Comparison of ENCODE assay signal across 8 mouse cellular contexts in the genomic region with DNA sequence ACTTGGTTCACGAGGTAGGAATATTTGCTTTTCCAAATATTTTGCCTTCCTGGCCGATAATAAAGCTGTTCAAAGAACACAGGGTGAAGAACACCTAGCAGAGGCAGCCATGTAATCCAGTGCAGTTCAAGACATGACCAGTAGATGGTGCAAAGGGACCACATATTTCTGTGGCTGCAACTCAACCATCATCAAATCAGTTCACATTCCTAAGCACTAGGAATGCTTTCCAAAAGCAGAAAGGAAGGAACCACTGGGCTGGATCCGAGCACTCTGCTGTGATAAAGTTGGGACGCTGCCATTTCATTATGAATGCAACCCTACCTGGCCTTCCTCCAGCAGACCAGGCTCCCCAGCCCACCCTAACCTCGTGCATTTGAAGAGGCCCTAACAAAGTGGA.
DNase-seq lines count a peak whose midpoint lies in the region; ATAC-seq and TF ChIP-seq lines count a peak whose summit lies in the region.

No protein-coding gene starts in this region.

- intact Hi-C loops in heart, adult 2 months (cut with DNase I), result loop anchor here (1.0 to 10.0 kb wide), 5 partner anchors 78 to 888 kb away; no protein-coding TSS in a partner anchor
- intact Hi-C loops in left cerebral cortex, adult 2 months (cut with DNase I), result loop anchor here (2.0 to 5.0 kb wide), 5 partner anchors 36 to 226 kb away; no protein-coding TSS in a partner anchor

- H3K79me2 ChIP-seq in heart, adult 2 months (replicated peaks; ENCODE audit: control insufficient read depth, insufficient read depth, low read length), result no peaks in the 10 kb centered on the region

- no peak for TF ChIP-seq POLR2A in heart, adult 2 months (IDR thresholded peaks at IDR 0.05; ENCODE audit: insufficient read depth, low read depth, low read length)

- no peak overlapping the region for H3K4me2 ChIP-seq in heart, embryonic 12.5 days
- H3K4me2 ChIP-seq in hindbrain, postnatal 0 days (ENCODE audit: low read depth, low read length), result no peak overlapping the region
- no peak overlapping the region for H3K4me2 ChIP-seq in midbrain, embryonic 13.5 days (replicated peaks)

- peaks cover 2% of the 10 kb centered on the region for H3K4me1 ChIP-seq in heart, adult 2 months (ENCODE audit: control insufficient read depth, insufficient read depth, low read length)
- H3K4me1 ChIP-seq in heart, embryonic 12.5 days (replicated peaks), result peaks cover 3% of the 10 kb centered on the region
- peaks cover 3% of the 10 kb centered on the region; the same call in 1 of the 2 replicates for H3K4me1 ChIP-seq in hindbrain, postnatal 0 days (ENCODE audit: insufficient read depth, low read length)
- peaks cover 20% of the 10 kb centered on the region for H3K4me1 ChIP-seq in midbrain, embryonic 13.5 days (replicated peaks)

- 8% methylated on average over 5 of the region's 5 CpGs for WGBS in heart, adult 2 months
- WGBS in heart, embryonic 12.5 days, result 10% methylated on average over 5 of the region's 5 CpGs
- 7% methylated on average over 5 of the region's 5 CpGs for WGBS in hindbrain, postnatal 0 days
- 11% methylated on average over 5 of the region's 5 CpGs for WGBS in midbrain, embryonic 13.5 days

- no peak for TF ChIP-seq EP300 in heart, adult 2 months (IDR thresholded peaks at IDR 0.05; ENCODE audit: insufficient read depth, low read depth, low read length)

- ATAC-seq in heart, embryonic 12.5 days (ENCODE audit: insufficient number of reproducible peaks, low FRiP score), result no peak
- peak; percentile 61 for ATAC-seq in hindbrain, postnatal 0 days
- ATAC-seq in midbrain, embryonic 13.5 days, result peak; percentile 53

- TF ChIP-seq CTCF in heart, adult 2 months (IDR thresholded peaks at IDR 0.05), result peak; percentile 98; the same call in 1 of the 2 replicates
- peak; percentile 96 for TF ChIP-seq CTCF in hindbrain, postnatal 0 days (IDR thresholded peaks at IDR 0.05; ENCODE audit: low read depth)
- TF ChIP-seq CTCF in left cerebral cortex, adult 2 months (IDR thresholded peaks at IDR 0.05), result no peak; the same call in none of the 2 replicates

- no peak overlapping the region for H3K4me3 ChIP-seq in heart, adult 2 months
- no peak overlapping the region for H3K4me3 ChIP-seq in heart, embryonic 12.5 days
- no peak overlapping the region for H3K4me3 ChIP-seq in hindbrain, postnatal 0 days (ENCODE audit: low read length)
- no peak overlapping the region for H3K4me3 ChIP-seq in left cerebral cortex, adult 2 months
- H3K4me3 ChIP-seq in midbrain, embryonic 13.5 days (replicated peaks), result no peak overlapping the region

- no peak overlapping the region for H3K27ac ChIP-seq in heart, adult 2 months
- no peak overlapping the region for H3K27ac ChIP-seq in heart, embryonic 12.5 days (ENCODE audit: poor library complexity, severe bottlenecking)
- H3K27ac ChIP-seq in hindbrain, postnatal 0 days, result peak overlapping the region; percentile 32; the same call in 1 of the 2 replicates
- H3K27ac ChIP-seq in left cerebral cortex, adult 2 months, result no peak overlapping the region
- no peak overlapping the region for H3K27ac ChIP-seq in midbrain, embryonic 13.5 days

- no peaks in the 10 kb centered on the region for H3K27me3 ChIP-seq in heart, adult 2 months (ENCODE audit: control insufficient read depth, insufficient read depth, low read length)
- H3K27me3 ChIP-seq in heart, embryonic 12.5 days (replicated peaks), result no peaks in the 10 kb centered on the region
- H3K27me3 ChIP-seq in hindbrain, postnatal 0 days (ENCODE audit: insufficient read depth, low read length), result no peaks in the 10 kb centered on the region
- no peaks in the 10 kb centered on the region for H3K27me3 ChIP-seq in midbrain, embryonic 13.5 days

- no peaks in the 10 kb centered on the region for H3K9me3 ChIP-seq in heart, embryonic 12.5 days (replicated peaks)
- no peaks in the 10 kb centered on the region for H3K9me3 ChIP-seq in hindbrain, postnatal 0 days (ENCODE audit: low read length)
- H3K9me3 ChIP-seq in midbrain, embryonic 13.5 days, result no peaks in the 10 kb centered on the region

- H3K36me3 ChIP-seq in heart, adult 2 months (ENCODE audit: control insufficient read depth, insufficient read depth, low read length), result no peaks in the 10 kb centered on the region
- peaks cover 10% of the 10 kb centered on the region; the same call in 1 of the 2 replicates for H3K36me3 ChIP-seq in heart, embryonic 12.5 days
- peaks cover 5% of the 10 kb centered on the region; the same call in 1 of the 2 replicates for H3K36me3 ChIP-seq in hindbrain, postnatal 0 days (ENCODE audit: insufficient read depth, low read length)
- H3K36me3 ChIP-seq in midbrain, embryonic 13.5 days, result peaks cover 46% of the 10 kb centered on the region

- no peak overlapping the region for H3K9ac ChIP-seq in heart, adult 2 months (ENCODE audit: low read depth, low read length)
- H3K9ac ChIP-seq in heart, embryonic 12.5 days, result no peak overlapping the region
- no peak overlapping the region for H3K9ac ChIP-seq in hindbrain, postnatal 0 days (replicated peaks; ENCODE audit: low read length)
- no peak overlapping the region for H3K9ac ChIP-seq in midbrain, embryonic 13.5 days (replicated peaks)

- DNase-seq in heart, adult 2 months, result peak; percentile 65 to 68
- DNase-seq in cerebellum, postnatal 10 days, result peak; percentile 88 to 93
- peak; percentile 54 to 81 for DNase-seq in frontal cortex, postnatal 10 days (ENCODE audit: low spot score in 2 of 2)
- peak; percentile 91 for DNase-seq in hindbrain, postnatal 0 days (ENCODE audit: low spot score)
- peak; percentile 83 to 85 for DNase-seq in left cerebral cortex, adult 2 months (ENCODE audit: extremely low spot score in 1 of 2, low spot score in 2 of 2)
- peak; percentile 58 for DNase-seq in skeletal muscle tissue, adult 2 months (ENCODE audit: low read depth, low spot score)
